Mouse (Mus musculus) cerebellum, adult 2 months (tissue): ENCODE results near the gene Il9r.

Experiments
- CTCF ChIP-seq: fragments of 200-500 bp; IDR thresholded peaks from 2 replicates; pipeline ENCODE4 v1.5.1; 2011; ENCODE audit warnings: low read depth, mild to moderate bottlenecking, control low read depth, low read length, moderate library complexity, borderline replicate concordance; ENCODE audit not compliant: insufficient read depth
- POLR2A ChIP-seq: fragments of 200-500 bp; IDR thresholded peaks from 2 replicates; pipeline ENCODE4 v1.6.1; 2011; ENCODE audit warnings: low read length, control low read depth, borderline replicate concordance; ENCODE audit not compliant: insufficient read depth

DNA sequence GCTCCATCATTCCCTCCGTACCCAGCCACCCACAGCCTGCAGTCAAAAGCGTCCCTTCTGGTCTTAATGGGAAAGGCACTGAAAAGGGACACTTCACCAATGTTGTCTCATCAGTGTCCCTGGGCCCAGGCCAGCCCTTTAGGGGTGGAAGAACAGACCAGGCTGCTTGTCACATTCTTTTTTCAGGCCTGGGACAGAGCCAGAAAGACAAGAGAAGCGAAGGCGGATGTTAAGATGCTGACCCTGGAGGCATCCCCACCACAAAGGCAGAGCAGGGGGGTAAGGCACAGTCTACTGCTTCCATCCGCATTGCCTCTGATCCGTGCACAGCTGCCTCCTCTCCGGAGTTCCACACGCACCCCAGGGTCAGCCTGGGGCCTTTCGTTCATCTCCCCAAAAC is 10.0 kb downstream of the Il9r start:
- no peak for TF ChIP-seq POLR2A
- TF ChIP-seq CTCF, result no peak
